In genomic region chr4:136828664-136829569, GRCm38 (mm10) we compare ENCODE assay signal across 10 mouse cellular contexts. TPM values are rescaled to one million over a fixed set of nuclear protein-coding genes. Genes with fewer than 3 reads are reported as not detected.
DNase-seq lines count a peak whose midpoint lies in the region; ATAC-seq lines count a peak whose summit lies in the region.
"Had no signal": no experiment of that assay in that cellular context is flagged by ENCODE, and none has a peak within 500 bp of the region (broad histone marks: within the 10 kb centered on the region; RNA-seq: fewer than 3 reads in every experiment).

No protein-coding gene starts in this region.

- H3K9ac ChIP-seq in hindbrain, embryonic 14.5 days = no peak overlapping the region
- 0 out of 2 replicates have a peak overlapping the region, but pooled peaks have one; percentile 13 for H3K9ac ChIP-seq in neural tube, embryonic 13.5 days
- H3K9ac ChIP-seq in hindbrain, embryonic 16.5 days (ENCODE audit: low read depth, low read length) = peak overlapping the region; percentile 40
- peak overlapping the region; percentile 52 for H3K9ac ChIP-seq in stomach, embryonic 16.5 days (ENCODE audit: low read length)
- H3K9ac ChIP-seq: embryonic facial prominence, embryonic 12.5 days; heart, embryonic 13.5 days; limb, embryonic 15.5 days had no signal

- 49% methylated on average over 11 of the region's 11 CpGs for WGBS in hindbrain, embryonic 10.5 days
- WGBS in hindbrain, embryonic 14.5 days = 50% methylated on average over 11 of the region's 11 CpGs
- 52% methylated on average over 11 of the region's 11 CpGs for WGBS in neural tube, embryonic 13.5 days
- WGBS in hindbrain, embryonic 16.5 days = 43% methylated on average over 11 of the region's 11 CpGs
- 30% methylated on average over 11 of the region's 11 CpGs for WGBS in stomach, embryonic 16.5 days

- H3K27me3 ChIP-seq in hindbrain, embryonic 10.5 days (ENCODE audit: insufficient read depth, poor library complexity, severe bottlenecking) = peaks cover 9% of the 10 kb centered on the region; the same call in 1 of the 2 replicates
- no peaks in the 10 kb centered on the region for H3K27me3 ChIP-seq in hindbrain, embryonic 14.5 days (ENCODE audit: control insufficient read depth, insufficient read depth, low read length)
- H3K27me3 ChIP-seq in neural tube, embryonic 13.5 days = no peaks in the 10 kb centered on the region
- H3K27me3 ChIP-seq in hindbrain, embryonic 16.5 days (replicated peaks; ENCODE audit: control insufficient read depth, insufficient read depth, low read length) = no peaks in the 10 kb centered on the region
- no peaks in the 10 kb centered on the region for H3K27me3 ChIP-seq in stomach, embryonic 16.5 days (ENCODE audit: control insufficient read depth, insufficient read depth, low read length)
- H3K27me3 ChIP-seq: embryonic facial prominence, embryonic 12.5 days; limb, embryonic 15.5 days had no signal

- H3K4me3 ChIP-seq in hindbrain, embryonic 10.5 days = no peak overlapping the region
- H3K4me3 ChIP-seq in hindbrain, embryonic 14.5 days (replicated peaks; ENCODE audit: low read length) = no peak overlapping the region
- H3K4me3 ChIP-seq in neural tube, embryonic 13.5 days = no peak overlapping the region
- no peak overlapping the region for H3K4me3 ChIP-seq in hindbrain, embryonic 16.5 days (ENCODE audit: low read length)
- H3K4me3 ChIP-seq in stomach, embryonic 16.5 days (replicated peaks; ENCODE audit: low read length) = no peak overlapping the region
- H3K4me3 ChIP-seq: embryonic facial prominence, embryonic 12.5 days; heart, embryonic 13.5 days; limb, embryonic 15.5 days had no signal

- ATAC-seq in hindbrain, embryonic 14.5 days (ENCODE audit: low FRiP score) = no peak
- no peak for ATAC-seq in neural tube, embryonic 13.5 days (ENCODE audit: low read depth)
- no peak for ATAC-seq in hindbrain, embryonic 16.5 days
- ATAC-seq in stomach, embryonic 16.5 days (ENCODE audit: insufficient read depth, low FRiP score) = 0 out of 2 replicates have a peak, but pooled peaks have one; percentile 9

- peak overlapping the region; percentile 76; the same call in 1 of the 2 replicates for H3K27ac ChIP-seq in hindbrain, embryonic 10.5 days
- no peak overlapping the region for H3K27ac ChIP-seq in hindbrain, embryonic 14.5 days
- H3K27ac ChIP-seq in neural tube, embryonic 13.5 days (replicated peaks) = no peak overlapping the region; the same call in 1 of the 2 replicates
- no peak overlapping the region for H3K27ac ChIP-seq in hindbrain, embryonic 16.5 days (ENCODE audit: low read depth, low read length)
- peak overlapping the region; percentile 76 for H3K27ac ChIP-seq in stomach, embryonic 16.5 days (ENCODE audit: low read length)
- H3K27ac ChIP-seq: embryonic facial prominence, embryonic 12.5 days; heart, embryonic 13.5 days; limb, embryonic 15.5 days had no signal

- no peak overlapping the region for H3K4me2 ChIP-seq in hindbrain, embryonic 14.5 days (replicated peaks)
- H3K4me2 ChIP-seq in neural tube, embryonic 13.5 days = no peak overlapping the region
- H3K4me2 ChIP-seq in hindbrain, embryonic 16.5 days (ENCODE audit: low read length) = no peak overlapping the region
- peak overlapping the region; percentile 31; the same call in 1 of the 2 replicates for H3K4me2 ChIP-seq in stomach, embryonic 16.5 days (ENCODE audit: low read depth, low read length)
- H3K4me2 ChIP-seq: heart, embryonic 13.5 days; limb, embryonic 15.5 days had no signal

- peaks cover 88% of the 10 kb centered on the region for H3K4me1 ChIP-seq in hindbrain, embryonic 10.5 days (replicated peaks)
- H3K4me1 ChIP-seq in hindbrain, embryonic 14.5 days (replicated peaks; ENCODE audit: control insufficient read depth, insufficient read depth, low read length) = peaks cover 64% of the 10 kb centered on the region
- H3K4me1 ChIP-seq in neural tube, embryonic 13.5 days (replicated peaks) = peaks cover 94% of the 10 kb centered on the region
- H3K4me1 ChIP-seq in hindbrain, embryonic 16.5 days (ENCODE audit: control insufficient read depth, insufficient read depth, low read depth, low read length) = peaks cover 60% of the 10 kb centered on the region
- H3K4me1 ChIP-seq in stomach, embryonic 16.5 days (ENCODE audit: control insufficient read depth, insufficient read depth, low read length) = peaks cover 43% of the 10 kb centered on the region

- DNase-seq in hindbrain, embryonic 10.5 days (ENCODE audit: low spot score) = no peak
- DNase-seq in hindbrain, embryonic 14.5 days (ENCODE audit: low spot score) = no peak
- no peak for DNase-seq in neural tube, embryonic 10.5 days (ENCODE audit: extremely low spot score, low spot score)
- no peak for DNase-seq in c-Kit-positive CD71-positive TER-119-positive erythroid progenitor cells, embryonic 14.5 days (ENCODE audit: low spot score)

- peaks cover 35% of the 10 kb centered on the region for H3K36me3 ChIP-seq in hindbrain, embryonic 10.5 days
- no peaks in the 10 kb centered on the region for H3K36me3 ChIP-seq in hindbrain, embryonic 14.5 days (replicated peaks; ENCODE audit: control insufficient read depth, insufficient read depth)
- H3K36me3 ChIP-seq in neural tube, embryonic 13.5 days = 0 out of 2 replicates have a peak, but pooled peaks cover 5% of the 10 kb centered on the region
- H3K36me3 ChIP-seq in hindbrain, embryonic 16.5 days (ENCODE audit: control insufficient read depth, insufficient read depth, low read length) = no peaks in the 10 kb centered on the region
- H3K36me3 ChIP-seq in stomach, embryonic 16.5 days (ENCODE audit: control insufficient read depth, insufficient read depth, low read length) = no peaks in the 10 kb centered on the region
- H3K36me3 ChIP-seq: heart, embryonic 13.5 days had no signal

- no peaks in the 10 kb centered on the region for H3K9me3 ChIP-seq in hindbrain, embryonic 10.5 days
- H3K9me3 ChIP-seq in hindbrain, embryonic 14.5 days (ENCODE audit: control insufficient read depth, low read length) = no peaks in the 10 kb centered on the region
- H3K9me3 ChIP-seq in neural tube, embryonic 13.5 days = no peaks in the 10 kb centered on the region
- no peaks in the 10 kb centered on the region for H3K9me3 ChIP-seq in hindbrain, embryonic 16.5 days (ENCODE audit: control insufficient read depth, low read length)
- H3K9me3 ChIP-seq in stomach, embryonic 16.5 days (replicated peaks; ENCODE audit: control insufficient read depth, low read length) = no peaks in the 10 kb centered on the region
- H3K9me3 ChIP-seq: embryonic facial prominence, embryonic 12.5 days; heart, embryonic 13.5 days; limb, embryonic 15.5 days had no signal

RNA-seq across cellular contexts. Expression of gene Ephb2, which starts 6.9 kb away (rescaled TPM):
- polyA plus RNA-seq in hindbrain, embryonic 10.5 days (2016; fragmentation: Nextera tagmentation; extraction: Ambion mirVana) = 13.4 and 21.5 TPM in 2 replicates
- polyA plus RNA-seq in hindbrain, embryonic 14.5 days (2014; fragmentation: Nextera tagmentation; extraction: Ambion mirVana) = 26.6 and 28.1 TPM in 2 replicates
- 16.8 and 18.6 TPM in 2 replicates for polyA plus RNA-seq in neural tube, embryonic 13.5 days (2015; fragmentation: Nextera tagmentation; extraction: Ambion mirVana)
- 7.8 and 10.1 TPM in 2 replicates for polyA plus RNA-seq in hindbrain, embryonic 16.5 days (2015; fragmentation: Nextera tagmentation; extraction: Ambion mirVana)
- 3.3 and 3.8 TPM in 2 replicates for polyA plus RNA-seq in stomach, embryonic 16.5 days (2015; fragmentation: Nextera tagmentation; extraction: Ambion mirVana)

RNA-seq across cellular contexts. Expression of gene C1qb, which starts 57.1 kb away (rescaled TPM):
- 23.4 and 38.4 TPM in 2 replicates for polyA plus RNA-seq in hindbrain, embryonic 10.5 days (2016; fragmentation: Nextera tagmentation; extraction: Ambion mirVana)
- polyA plus RNA-seq in hindbrain, embryonic 14.5 days (2014; fragmentation: Nextera tagmentation; extraction: Ambion mirVana) = 48.6 and 52.3 TPM in 2 replicates
- 47.3 and 50.5 TPM in 2 replicates for polyA plus RNA-seq in neural tube, embryonic 13.5 days (2015; fragmentation: Nextera tagmentation; extraction: Ambion mirVana)
- 49.8 and 53.9 TPM in 2 replicates for polyA plus RNA-seq in hindbrain, embryonic 16.5 days (2015; fragmentation: Nextera tagmentation; extraction: Ambion mirVana)
- polyA plus RNA-seq in stomach, embryonic 16.5 days (2015; fragmentation: Nextera tagmentation; extraction: Ambion mirVana) = 72.6 and 79.3 TPM in 2 replicates

Comparison
In these comparisons a context has a peak if more than half of its experiments do, and no peak if none do; other contexts are left out.
1. H3K27ac ChIP-seq: peak in hindbrain, embryonic 10.5 days (single experiment) and stomach, embryonic 16.5 days (single experiment); none in hindbrain, embryonic 14.5 days (single experiment), neural tube, embryonic 13.5 days (single experiment) and hindbrain, embryonic 16.5 days (single experiment).